Mouse (Mus musculus): Measurements from ENCODE around the gene Rrp1.

DNA sequence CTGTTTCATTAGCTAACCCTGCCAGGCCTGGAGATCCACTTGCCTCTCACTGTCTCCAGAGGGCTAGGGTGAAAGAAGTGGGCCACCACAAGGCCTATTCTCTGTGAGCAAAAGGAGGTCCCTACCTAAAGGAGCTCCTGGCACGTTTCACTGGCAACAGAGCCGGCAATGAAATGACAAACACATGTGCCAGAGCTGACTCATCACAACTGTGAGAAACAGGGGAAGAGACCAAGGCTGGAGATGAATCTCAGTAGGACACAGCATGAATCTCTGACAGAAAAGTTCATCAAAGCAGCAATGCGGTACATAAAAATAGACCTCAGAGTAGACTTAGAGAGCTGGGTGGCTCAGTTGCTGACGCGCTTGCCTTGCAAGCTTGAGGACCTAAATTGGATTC, 5.0 kb upstream of the Rrp1 start:
- no peak for TF ChIP-seq CTCF (IDR thresholded peaks at IDR 0.05; ENCODE audit: borderline replicate concordance, insufficient read depth, low read length)
- TF ChIP-seq POLR2A (IDR thresholded peaks at IDR 0.05; ENCODE audit: low read depth, low read length): no peak

Measured in embryonic fibroblast, embryonic 13.5 days (primary cell).